Mouse (Mus musculus) E14TG2a.4 (cell line): ENCODE data around the gene Yipf2.

Experiments
- H3K27me3 ChIP-seq: 2 replicates; pipeline ENCODE4 v1.6.1; 2014; ENCODE audit warnings: low read length, control low read depth; ENCODE audit not compliant: insufficient read depth
- H3K36me3 ChIP-seq: 2 replicates; pipeline ENCODE4 v1.6.1; 2014; ENCODE audit warnings: low read length, control low read depth; ENCODE audit not compliant: insufficient read depth
- H3K4me1 ChIP-seq: replicated peaks from 2 replicates; pipeline ENCODE4 v1.6.1; 2014; ENCODE audit warnings: low read depth, low read length, control low read depth
- H3K4me3 ChIP-seq: replicated peaks from 2 replicates; pipeline ENCODE4 v1.5.1; 2014; ENCODE audit warnings: mild to moderate bottlenecking, low read length
- H3K9me3 ChIP-seq: 2 replicates; pipeline ENCODE4 v1.6.1; 2014; ENCODE audit warnings: low read length, control low read depth
- CTCF ChIP-seq: conservative IDR thresholded peaks from 2 replicates; pipeline ENCODE4 v1.5.1; 2014; ENCODE audit warnings: low read length
- NANOG ChIP-seq: IDR thresholded peaks from 2 replicates; pipeline ENCODE4 v1.6.1; 2014; ENCODE audit warnings: borderline replicate concordance, low read length, mixed read lengths
- POU5F1 ChIP-seq: IDR thresholded peaks from 2 replicates; pipeline ENCODE4 v1.6.1; 2014; ENCODE audit warnings: low read length, borderline replicate concordance

Gene Yipf2

DNA sequence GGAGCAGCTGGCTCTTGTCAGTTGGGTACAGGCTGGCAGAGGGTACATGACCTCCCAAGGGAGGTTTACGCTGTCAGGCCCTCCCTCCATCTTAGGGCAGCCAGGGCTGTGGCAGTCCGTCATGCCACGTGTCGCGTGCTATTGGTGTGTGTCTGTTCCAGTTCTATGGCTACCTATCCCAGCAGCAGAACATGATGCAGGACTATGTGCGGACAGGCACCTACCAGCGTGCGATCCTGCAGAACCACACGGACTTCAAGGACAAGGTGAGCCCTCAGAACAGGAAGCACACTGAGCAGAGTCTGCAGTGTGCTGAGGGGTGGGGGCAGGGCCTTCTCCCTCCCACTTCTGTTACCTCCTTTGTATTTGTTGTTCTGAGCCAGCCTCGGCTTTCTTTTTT is 17.4 kb downstream of the Yipf2 start:
- no peak overlapping the region for H3K4me3 ChIP-seq
- H3K27me3 ChIP-seq: no peaks in the 10 kb centered on the region
- H3K4me1 ChIP-seq: peaks cover 42% of the 10 kb centered on the region
- H3K9me3 ChIP-seq: no peaks in the 10 kb centered on the region
- TF ChIP-seq POU5F1 (no peak), NANOG (no peak), CTCF (no peak)
- peaks cover 99% of the 10 kb centered on the region for H3K36me3 ChIP-seq

DNA sequence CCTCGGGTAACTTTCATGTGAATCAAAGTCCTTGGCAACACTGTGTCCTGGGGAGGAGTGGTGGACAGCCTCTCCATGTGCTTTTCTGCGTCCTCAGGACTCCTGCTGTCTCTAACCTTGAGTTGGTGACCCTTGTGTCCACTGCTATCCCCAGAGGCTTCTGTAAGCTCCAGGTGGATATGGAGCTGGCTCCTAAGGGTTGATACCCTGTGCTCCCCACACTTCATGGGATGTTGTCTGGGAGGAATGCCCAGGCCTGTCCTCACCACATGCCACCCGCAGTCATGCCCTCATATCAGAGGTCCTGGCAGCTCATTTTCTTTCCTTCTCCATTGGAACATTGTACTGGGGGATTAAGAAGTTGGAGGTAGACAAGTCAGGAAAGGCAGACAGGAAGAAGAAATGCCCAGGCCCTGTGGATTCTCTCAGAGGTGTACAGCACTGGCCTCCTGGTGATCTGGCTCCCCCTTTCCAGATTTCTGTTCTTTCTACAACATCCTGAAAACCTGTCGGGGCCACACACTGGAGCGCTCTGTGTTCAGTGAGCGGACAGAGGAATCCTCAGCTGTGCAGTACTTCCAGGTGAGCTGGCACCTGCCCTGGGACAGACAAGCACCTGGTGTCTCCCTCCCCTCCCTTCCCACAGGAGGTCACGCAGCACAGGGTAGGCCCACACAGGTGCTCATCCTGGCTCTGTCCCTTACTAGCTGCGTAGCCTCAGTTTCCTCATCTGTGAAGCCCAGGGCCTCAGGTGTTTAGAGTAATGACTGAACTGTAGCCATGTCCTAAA is 18.4 kb downstream of the Yipf2 start:
- H3K4me3 ChIP-seq: no peak overlapping the region
- H3K36me3 ChIP-seq: peaks cover 99% of the 10 kb centered on the region
- no peaks in the 10 kb centered on the region for H3K27me3 ChIP-seq
- TF ChIP-seq CTCF (no peak), POU5F1 (no peak)
- H3K4me1 ChIP-seq: peaks cover 43% of the 10 kb centered on the region
- no peaks in the 10 kb centered on the region for H3K9me3 ChIP-seq

DNA sequence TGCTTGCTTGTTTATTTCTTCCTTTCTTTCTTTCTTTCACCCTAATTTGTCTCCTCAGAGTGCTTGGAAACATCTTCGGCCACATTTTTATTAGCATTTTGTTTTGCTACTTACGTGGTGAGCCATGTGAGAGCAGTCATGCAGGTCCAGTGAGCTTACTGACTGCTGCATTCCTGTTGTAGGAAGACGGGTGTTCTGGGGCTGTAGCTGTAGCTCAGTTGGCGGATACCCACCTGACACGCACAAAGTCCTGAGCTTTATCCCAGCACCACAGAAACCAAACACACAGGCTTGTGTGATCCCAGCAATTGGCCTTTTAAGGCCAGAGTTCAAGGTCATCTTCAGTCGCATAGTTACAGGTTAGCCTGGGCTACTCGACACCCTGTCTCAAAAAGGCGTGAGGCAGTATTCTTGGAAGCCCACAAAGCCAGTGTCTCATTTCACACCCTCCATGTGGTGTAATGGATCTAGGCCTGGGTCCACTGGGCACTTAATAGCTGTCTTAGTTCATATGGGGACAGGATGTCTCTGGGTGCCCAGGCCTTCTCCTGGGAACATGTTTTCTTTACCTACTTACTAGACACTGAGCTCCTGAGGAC is 23.9 kb downstream of the Yipf2 start:
- Histone ChIP-seq H3K27me3 (no peaks in the 10 kb centered on the region), H3K9me3 (no peaks in the 10 kb centered on the region), H3K4me3 (no peak overlapping the region), H3K36me3 (peaks cover 79% of the 10 kb centered on the region), H3K4me1 (peaks cover 61% of the 10 kb centered on the region)
- TF ChIP-seq CTCF (no peak), POU5F1 (no peak), NANOG (no peak)

DNA sequence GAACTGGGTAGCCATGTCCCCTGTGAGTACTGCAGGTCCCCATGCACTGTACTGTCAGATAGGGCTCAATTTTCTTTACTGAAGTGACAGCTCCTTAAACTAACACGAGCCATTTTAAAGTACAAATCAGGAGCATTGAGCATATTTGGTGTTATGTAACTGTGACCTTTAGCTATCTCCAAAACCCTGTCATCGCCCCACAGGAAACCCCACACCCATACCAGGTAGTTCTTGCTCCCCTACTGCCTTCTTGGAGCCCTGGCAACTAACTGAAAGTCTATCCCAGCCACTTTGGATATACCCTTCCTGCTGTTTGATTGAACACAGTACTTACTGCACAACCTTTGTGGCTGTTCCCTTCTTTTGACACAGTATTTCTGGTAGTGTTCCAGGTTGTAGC is 25.6 kb downstream of the Yipf2 start:
- TF ChIP-seq NANOG: no peak
- TF ChIP-seq POU5F1: no peak
- no peak for TF ChIP-seq CTCF
- Histone ChIP-seq H3K9me3 (no peaks in the 10 kb centered on the region), H3K4me1 (peaks cover 67% of the 10 kb centered on the region), H3K27me3 (no peaks in the 10 kb centered on the region), H3K36me3 (peaks cover 75% of the 10 kb centered on the region), H3K4me3 (no peak overlapping the region)

DNA sequence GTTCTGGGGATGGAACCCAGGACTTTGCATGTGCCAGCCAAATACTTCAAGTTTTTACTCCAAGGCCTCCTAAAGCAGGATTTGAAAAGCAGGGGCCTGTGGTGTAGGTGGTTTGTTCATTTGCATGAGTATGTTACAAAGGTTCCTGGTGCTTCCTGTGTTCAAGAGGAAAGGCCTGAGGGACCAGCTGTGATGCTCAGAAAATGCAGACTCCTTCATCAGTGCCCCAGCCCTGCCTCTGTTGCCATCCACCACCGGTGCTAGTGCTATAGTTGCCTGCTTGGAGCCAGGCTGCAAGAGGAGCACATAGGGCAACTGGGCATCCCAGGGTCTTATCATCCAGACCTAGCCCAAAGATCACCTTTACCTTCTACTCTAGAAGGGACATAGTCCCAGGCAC is 26.1 kb downstream of the Yipf2 start:
- TF ChIP-seq POU5F1 (no peak), CTCF (no peak), NANOG (no peak)
- Histone ChIP-seq H3K36me3 (peaks cover 75% of the 10 kb centered on the region), H3K9me3 (no peaks in the 10 kb centered on the region), H3K4me1 (peaks cover 70% of the 10 kb centered on the region), H3K27me3 (no peaks in the 10 kb centered on the region), H3K4me3 (no peak overlapping the region)

DNA sequence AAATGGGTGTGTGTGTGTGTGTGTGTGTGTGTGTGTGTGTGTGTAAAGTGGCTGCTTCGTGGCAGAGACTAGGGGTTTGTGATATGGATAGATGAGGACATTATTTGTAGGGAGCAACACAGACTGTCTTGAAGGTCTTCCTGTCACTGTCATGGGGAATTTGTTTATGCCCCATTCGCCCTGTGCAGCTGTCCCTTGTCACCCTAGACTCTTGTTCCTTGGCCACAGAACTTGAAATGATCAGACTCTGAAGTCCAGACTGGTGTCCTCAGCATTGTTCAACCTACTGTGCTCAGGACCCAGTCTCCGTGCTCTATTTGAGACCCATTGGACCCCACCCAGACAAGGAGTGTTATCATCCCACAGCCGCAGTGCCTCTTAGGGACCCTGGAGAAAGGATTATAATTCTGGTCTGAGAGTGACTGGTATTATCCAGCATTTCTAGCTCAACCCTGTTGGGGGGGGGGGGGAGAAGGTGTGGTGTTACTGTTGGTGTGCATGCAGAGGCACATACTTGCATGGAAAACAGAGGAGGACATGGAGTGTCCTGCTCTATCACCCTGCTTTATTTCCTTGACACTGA is 27.5 kb downstream of the Yipf2 start:
- H3K4me1 ChIP-seq: peaks cover 78% of the 10 kb centered on the region
- TF ChIP-seq POU5F1 (no peak), CTCF (no peak), NANOG (no peak)
- no peaks in the 10 kb centered on the region for H3K9me3 ChIP-seq
- H3K36me3 ChIP-seq: peaks cover 74% of the 10 kb centered on the region
- H3K27me3 ChIP-seq: no peaks in the 10 kb centered on the region
- H3K4me3 ChIP-seq: no peak overlapping the region; the same call in 1 of the 2 replicates

DNA sequence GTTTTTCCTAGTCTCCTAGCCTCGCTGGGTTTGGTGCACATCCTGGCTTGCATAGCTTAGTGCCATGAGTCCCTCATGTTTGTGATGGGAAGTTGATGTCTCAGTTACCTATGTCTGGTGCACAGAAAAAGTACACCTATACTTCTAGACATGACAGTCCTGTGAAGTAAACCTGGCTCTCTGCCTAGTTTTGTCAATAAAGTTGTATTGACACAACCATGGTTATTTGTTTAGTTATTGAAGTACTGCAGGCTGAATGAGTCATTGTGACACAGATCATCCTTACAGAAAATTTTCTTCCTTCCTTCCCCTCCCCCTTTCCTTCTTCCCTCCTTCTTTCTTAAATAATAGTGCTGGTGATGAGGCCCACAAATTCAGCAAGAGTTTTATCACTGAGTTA is 28.2 kb downstream of the Yipf2 start:
- H3K9me3 ChIP-seq: no peaks in the 10 kb centered on the region
- peaks cover 84% of the 10 kb centered on the region for H3K4me1 ChIP-seq
- H3K4me3 ChIP-seq: no peak overlapping the region
- H3K36me3 ChIP-seq: peaks cover 72% of the 10 kb centered on the region
- no peak for TF ChIP-seq NANOG
- TF ChIP-seq CTCF: no peak
- TF ChIP-seq POU5F1: no peak
- no peaks in the 10 kb centered on the region for H3K27me3 ChIP-seq

DNA sequence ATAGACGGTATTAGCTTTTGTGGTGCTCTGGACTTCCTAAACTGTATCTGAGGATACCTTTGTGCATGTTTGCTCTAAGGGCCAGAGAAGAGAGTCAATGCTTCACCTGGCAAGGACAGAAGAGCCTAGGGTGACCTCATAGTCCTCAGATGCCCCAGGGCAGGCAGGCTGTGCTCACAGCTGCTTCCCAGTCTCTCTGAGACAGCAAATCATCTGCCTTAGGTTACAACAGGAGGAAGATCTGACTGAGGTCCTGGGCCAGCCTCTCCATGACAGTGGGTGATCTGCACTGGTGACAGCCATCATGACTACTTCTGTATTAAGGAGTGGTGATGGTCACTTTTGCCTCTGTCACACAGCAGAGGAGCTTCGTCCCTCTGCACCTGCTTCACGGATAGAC is 33.5 kb downstream of the Yipf2 start:
- Histone ChIP-seq H3K9me3 (no peaks in the 10 kb centered on the region), H3K27me3 (no peaks in the 10 kb centered on the region), H3K4me3 (no peak overlapping the region; the same call in 1 of the 2 replicates), H3K4me1 (peaks cover 88% of the 10 kb centered on the region), H3K36me3 (peaks cover 74% of the 10 kb centered on the region)
- TF ChIP-seq NANOG (no peak), CTCF (no peak), POU5F1 (no peak)
